In genomic region chr12:69682065-69682787, GRCm38 (mm10) we compare ENCODE assay signal across 8 mouse cellular contexts. TPM values are rescaled to one million over a fixed set of nuclear protein-coding genes. Genes with fewer than 3 reads are reported as not detected.
DNase-seq lines count a peak whose midpoint lies in the region; ATAC-seq and TF ChIP-seq lines count a peak whose summit lies in the region.

No protein-coding gene starts in this region.

- TF ChIP-seq POLR2A in CH12.LX (IDR thresholded peaks at IDR 0.05; ENCODE audit: low read depth, low read length), result peak; percentile 42; the same call in 1 of the 2 replicates

- H3K9ac ChIP-seq in CH12.LX (ENCODE audit: insufficient read depth, low read depth), result peak overlapping the region; percentile 96
- peak overlapping the region; percentile 99 for H3K9ac ChIP-seq in heart, embryonic 14.5 days (ENCODE audit: low read length)
- H3K9ac ChIP-seq in liver, embryonic 15.5 days, result peak overlapping the region; percentile 98
- H3K9ac ChIP-seq in neural tube, embryonic 12.5 days, result peak overlapping the region; percentile 93
- H3K9ac ChIP-seq in stomach, postnatal 0 days (ENCODE audit: low read length), result peak overlapping the region; percentile 99

- H3K9me3 ChIP-seq in CH12.LX (replicated peaks; ENCODE audit: low read length), result no peaks in the 10 kb centered on the region
- H3K9me3 ChIP-seq in heart, embryonic 14.5 days (ENCODE audit: control insufficient read depth, low read length), result no peaks in the 10 kb centered on the region
- no peaks in the 10 kb centered on the region for H3K9me3 ChIP-seq in liver, embryonic 15.5 days (replicated peaks)
- H3K9me3 ChIP-seq in neural tube, embryonic 12.5 days, result no peaks in the 10 kb centered on the region
- H3K9me3 ChIP-seq in stomach, postnatal 0 days (ENCODE audit: control insufficient read depth, low read length), result no peaks in the 10 kb centered on the region

- H3K36me3 ChIP-seq in CH12.LX (replicated peaks in 1 of 2; ENCODE audit: control insufficient read depth in 1 of 2, insufficient read depth in 1 of 2, low read length in 1 of 2), result no peaks in the 10 kb centered on the region
- H3K36me3 ChIP-seq in heart, embryonic 14.5 days (ENCODE audit: control insufficient read depth, insufficient read depth, low read length), result no peaks in the 10 kb centered on the region
- H3K36me3 ChIP-seq in liver, embryonic 15.5 days (replicated peaks), result no peaks in the 10 kb centered on the region
- H3K36me3 ChIP-seq in neural tube, embryonic 12.5 days, result no peaks in the 10 kb centered on the region
- no peaks in the 10 kb centered on the region for H3K36me3 ChIP-seq in stomach, postnatal 0 days (ENCODE audit: control insufficient read depth, insufficient read depth, low read length)

- peak; percentile 57 for DNase-seq in CH12.LX (ENCODE audit: extremely low read depth)
- DNase-seq in c-Kit-negative CD71-positive TER-119-positive erythroid progenitor cells, embryonic 14.5 days (ENCODE audit: low read depth, low spot score), result peak; percentile 71
- DNase-seq in fibroblast of lung, adult 2 months (ENCODE audit: low read depth), result peak; percentile 29
- peak; percentile 91 for DNase-seq in kidney, postnatal 14 days
- peak; percentile 90 for DNase-seq in stomach, postnatal 0 days (ENCODE audit: low spot score)

- no peak for TF ChIP-seq EP300 in CH12.LX (IDR thresholded peaks at IDR 0.05; ENCODE audit: low read length)
- no peak for TF ChIP-seq EP300 in stomach, postnatal 0 days (optimal IDR thresholded peaks at IDR 0.05)

- dilution Hi-C loops in CH12.LX (cut with MboI; ENCODE audit: extremely low pct_ligation_motif_present, extremely low pct_unique_long_range_greater_than_20kb, low sequenced_read_pairs), result no loop called here

- H3K79me2 ChIP-seq in CH12.LX (replicated peaks; ENCODE audit: control insufficient read depth, extremely low read depth, insufficient read depth, poor library complexity, severe bottlenecking), result peaks cover 20% of the 10 kb centered on the region

- no peak; a peak in 1 of 4 replicates for TF ChIP-seq CTCF in CH12.LX (conservative IDR thresholded peaks at IDR 0.05 in 1 of 2, IDR thresholded peaks at IDR 0.05 in 1 of 2; ENCODE audit: low read depth in 2 of 2, low read length in 2 of 2)
- TF ChIP-seq CTCF in stomach, postnatal 0 days (IDR thresholded peaks at IDR 0.05; ENCODE audit: low read depth), result peak; percentile 39; the same call in 1 of the 2 replicates

- peak overlapping the region; percentile 65 for H3K27ac ChIP-seq in CH12.LX (ENCODE audit: insufficient read depth, low read depth)
- peak overlapping the region; percentile 97 to 99 for H3K27ac ChIP-seq in heart, embryonic 14.5 days (replicated peaks in 1 of 2; ENCODE audit: control insufficient read depth in 1 of 2, insufficient read depth in 1 of 2, low read depth in 2 of 2, low read length in 2 of 2)
- H3K27ac ChIP-seq in liver, embryonic 15.5 days (replicated peaks), result peak overlapping the region; percentile 96
- peak overlapping the region; percentile 94 for H3K27ac ChIP-seq in neural tube, embryonic 12.5 days
- peak overlapping the region; percentile 99 for H3K27ac ChIP-seq in stomach, postnatal 0 days (replicated peaks)

- peak; percentile 6 for TF ChIP-seq RAD21 in CH12.LX (IDR thresholded peaks at IDR 0.05; ENCODE audit: low read depth, low read length)

- H3K4me3 ChIP-seq in CH12.LX (replicated peaks in 1 of 3; ENCODE audit: low read depth in 2 of 3, low read length in 2 of 3, poor library complexity in 1 of 3), result peak overlapping the region; percentile 71 to 83 (median 75)
- H3K4me3 ChIP-seq in heart, embryonic 14.5 days (ENCODE audit: control insufficient read depth in 1 of 2, insufficient read depth in 1 of 2, low read depth in 1 of 2, low read length in 2 of 2), result peak overlapping the region; percentile 73 to 98
- H3K4me3 ChIP-seq in liver, embryonic 15.5 days (replicated peaks), result peak overlapping the region; percentile 93
- peak overlapping the region; percentile 97 for H3K4me3 ChIP-seq in neural tube, embryonic 12.5 days
- H3K4me3 ChIP-seq in stomach, postnatal 0 days (ENCODE audit: low read depth, low read length), result peak overlapping the region; percentile 95

- H3K4me1 ChIP-seq in CH12.LX (ENCODE audit: control insufficient read depth in 1 of 2, insufficient read depth in 2 of 2), result peaks cover 6 to 7% of the 10 kb centered on the region in 2 experiments
- peaks cover 6 to 21% of the 10 kb centered on the region in 2 experiments for H3K4me1 ChIP-seq in heart, embryonic 14.5 days (ENCODE audit: control insufficient read depth in 2 of 2, insufficient read depth in 2 of 2, low read length in 2 of 2)
- H3K4me1 ChIP-seq in liver, embryonic 15.5 days (replicated peaks), result peaks cover 31% of the 10 kb centered on the region
- H3K4me1 ChIP-seq in neural tube, embryonic 12.5 days, result peaks cover 10% of the 10 kb centered on the region
- no peaks in the 10 kb centered on the region for H3K4me1 ChIP-seq in stomach, postnatal 0 days (replicated peaks; ENCODE audit: control insufficient read depth, insufficient read depth)

- under 1% methylated on average over 50 of the region's 54 CpGs for WGBS in heart, embryonic 14.5 days
- 1% methylated on average over 52 of the region's 54 CpGs for WGBS in liver, embryonic 15.5 days (ENCODE audit: insufficient replicate concordance)
- WGBS in neural tube, embryonic 12.5 days, result under 1% methylated on average over 49 of the region's 54 CpGs
- under 1% methylated on average over 43 of the region's 54 CpGs for WGBS in stomach, postnatal 0 days

- peak overlapping the region; percentile 99 for H3K4me2 ChIP-seq in CH12.LX (ENCODE audit: insufficient read depth, low read depth, poor library complexity, severe bottlenecking)
- peak overlapping the region; percentile 79 for H3K4me2 ChIP-seq in heart, embryonic 14.5 days (ENCODE audit: low read length)
- peak overlapping the region; percentile 86 for H3K4me2 ChIP-seq in liver, embryonic 15.5 days
- peak overlapping the region; percentile 87 for H3K4me2 ChIP-seq in neural tube, embryonic 12.5 days (replicated peaks)
- peak overlapping the region; percentile 72 for H3K4me2 ChIP-seq in stomach, postnatal 0 days (replicated peaks; ENCODE audit: low read depth)

- peak; percentile 89 for ATAC-seq in heart, embryonic 14.5 days (ENCODE audit: insufficient number of reproducible peaks, insufficient read depth, low FRiP score, low read depth)
- peak; percentile 85 for ATAC-seq in liver, embryonic 15.5 days (ENCODE audit: insufficient read depth)
- ATAC-seq in neural tube, embryonic 12.5 days (ENCODE audit: low FRiP score, low read depth), result peak; percentile 90
- ATAC-seq in stomach, postnatal 0 days (ENCODE audit: low FRiP score, low TSS enrichment), result peak; percentile 90

- in situ Hi-C loops in CH12.LX (cut with MboI; ENCODE audit: low pct_ligation_motif_present, low pct_unique_long_range_greater_than_20kb, low sequenced_read_pairs), result loop anchor here (25.0 kb wide), 1 partner anchor 470 kb away; the partner anchor contains the start of gene Gm49384

- no peaks in the 10 kb centered on the region for H3K27me3 ChIP-seq in CH12.LX (replicated peaks)
- H3K27me3 ChIP-seq in heart, embryonic 14.5 days (ENCODE audit: control insufficient read depth, insufficient read depth, low read length), result no peaks in the 10 kb centered on the region
- H3K27me3 ChIP-seq in liver, embryonic 15.5 days, result no peaks in the 10 kb centered on the region
- H3K27me3 ChIP-seq in neural tube, embryonic 12.5 days (replicated peaks), result no peaks in the 10 kb centered on the region
- no peaks in the 10 kb centered on the region for H3K27me3 ChIP-seq in stomach, postnatal 0 days (ENCODE audit: control insufficient read depth, insufficient read depth, low read length)

TF ChIP-seq in CH12.LX, 34 proteins besides CTCF, POLR2A, EP300 and RAD21 (continues in another document):
- TF ChIP-seq SIN3A (IDR thresholded peaks at IDR 0.05; ENCODE audit: low read length) (no peak), ZKSCAN1 (IDR thresholded peaks at IDR 0.05; ENCODE audit: borderline replicate concordance, low read depth, low read length) (no peak), RCOR1 (conservative IDR thresholded peaks at IDR 0.05; ENCODE audit: low read depth, low read length) (no peak), CHD1 (IDR thresholded peaks at IDR 0.05; ENCODE audit: low read depth, low read length) (no peak), KAT2A (IDR thresholded peaks at IDR 0.05; ENCODE audit: insufficient replicate concordance, low read length) (no peak), ELF1 (IDR thresholded peaks at IDR 0.05; ENCODE audit: low read depth, low read length) (no peak), NELFE (IDR thresholded peaks at IDR 0.05; ENCODE audit: low read depth, low read length) (0 out of 2 replicates have a peak, but pooled peaks have one; percentile 9), E2F4 (IDR thresholded peaks at IDR 0.05; ENCODE audit: insufficient replicate concordance, low read depth, low read length) (no peak)

RNA-seq across cellular contexts. Expression of gene Sos2, which starts 0.6 kb away (rescaled TPM):
- total RNA-seq in CH12.LX (2012; rRNA removed), result 7.1 and 9.6 TPM in 2 replicates
- 9.2 and 10.3 TPM in 2 replicates for total RNA-seq in CH12.LX (2014; rRNA removed)
- 7.2 and 7.9 TPM in 2 replicates for polyA plus RNA-seq in CH12.LX (2012; ENCODE audit: insufficient read length, low read depth)
- polyA plus RNA-seq in heart, embryonic 14.5 days (2014; fragmentation: Nextera tagmentation; extraction: Ambion mirVana), result 10.3 and 13.0 TPM in 2 replicates
- polyA plus RNA-seq in liver, embryonic 15.5 days (2015; fragmentation: Nextera tagmentation; extraction: Ambion mirVana), result 3.3 and 4.0 TPM in 2 replicates
- 11.8 and 13.0 TPM in 2 replicates for polyA plus RNA-seq in neural tube, embryonic 12.5 days (2016; fragmentation: Nextera tagmentation; extraction: Ambion mirVana)
- 5.4 and 6.0 TPM in 2 replicates for polyA plus RNA-seq in stomach, postnatal 0 days (2015; fragmentation: Nextera tagmentation; extraction: Ambion mirVana)

RNA-seq across cellular contexts. Expression of gene L2hgdh, which starts 42.4 kb away (rescaled TPM):
- total RNA-seq in CH12.LX (2012; rRNA removed) (12.1 and 13.6 TPM in 2 replicates), CH12.LX (2014; rRNA removed) (24.3 and 26.6 TPM in 2 replicates)
- 15.4 and 20.2 TPM in 2 replicates for polyA plus RNA-seq in CH12.LX (2012; ENCODE audit: insufficient read length, low read depth)
- 13.8 and 15.9 TPM in 2 replicates for polyA plus RNA-seq in heart, embryonic 14.5 days (2014; fragmentation: Nextera tagmentation; extraction: Ambion mirVana)
- polyA plus RNA-seq in liver, embryonic 15.5 days (2015; fragmentation: Nextera tagmentation; extraction: Ambion mirVana), result 11.8 and 13.2 TPM in 2 replicates
- 12.0 and 12.8 TPM in 2 replicates for polyA plus RNA-seq in neural tube, embryonic 12.5 days (2016; fragmentation: Nextera tagmentation; extraction: Ambion mirVana)
- polyA plus RNA-seq in stomach, postnatal 0 days (2015; fragmentation: Nextera tagmentation; extraction: Ambion mirVana), result 11.5 and 12.3 TPM in 2 replicates

RNA-seq across cellular contexts. Expression of gene Atp5s, which starts 42.5 kb away (rescaled TPM):
- total RNA-seq in CH12.LX (2012; rRNA removed) (8.3 and 11.4 TPM in 2 replicates), CH12.LX (2014; rRNA removed) (12.0 and 15.8 TPM in 2 replicates)
- 8.4 and 10.2 TPM in 2 replicates for polyA plus RNA-seq in CH12.LX (2012; ENCODE audit: insufficient read length, low read depth)
- polyA plus RNA-seq in heart, embryonic 14.5 days (2014; fragmentation: Nextera tagmentation; extraction: Ambion mirVana), result 42.3 and 44.6 TPM in 2 replicates
- 16.8 and 18.2 TPM in 2 replicates for polyA plus RNA-seq in liver, embryonic 15.5 days (2015; fragmentation: Nextera tagmentation; extraction: Ambion mirVana)
- 21.0 and 22.9 TPM in 2 replicates for polyA plus RNA-seq in neural tube, embryonic 12.5 days (2016; fragmentation: Nextera tagmentation; extraction: Ambion mirVana)
- polyA plus RNA-seq in stomach, postnatal 0 days (2015; fragmentation: Nextera tagmentation; extraction: Ambion mirVana), result 20.5 and 20.6 TPM in 2 replicates

Comparison
In these comparisons a context has a peak if more than half of its experiments do, and no peak if none do; other contexts are left out.
1. Peak in every context shown above with its lines: DNase-seq, ATAC-seq, H3K4me3 ChIP-seq and H3K27ac ChIP-seq.
2. DNase-seq: peak in every context shown above with its lines; median percentile 91 in kidney, postnatal 14 days; 90 in stomach, postnatal 0 days; 71 in c-Kit-negative CD71-positive TER-119-positive erythroid progenitor cells, embryonic 14.5 days; 57 in CH12.LX; 29 in fibroblast of lung, adult 2 months.